Mouse (Mus musculus): ENCODE measurements at regions not wholly inside any gene's neighbourhood (a gene's known extent, or its start where the extent isn't known, plus 50 kb on each side); places are given as distances from the start of the nearest gene placed in this dataset.
"Not testable (repeated sequence)": the region's sequence is repeated elsewhere in the genome, so short reads cannot be mapped to it uniquely, and the experiment has no call there.

- intact Hi-C loops (cut with DNase I) = no loop called here
- DNase-seq = no peak
Measured at GRCm38 (mm10) chr2:114723971-114724666, 69.4 kb upstream of the Dph6 start.

DNA sequence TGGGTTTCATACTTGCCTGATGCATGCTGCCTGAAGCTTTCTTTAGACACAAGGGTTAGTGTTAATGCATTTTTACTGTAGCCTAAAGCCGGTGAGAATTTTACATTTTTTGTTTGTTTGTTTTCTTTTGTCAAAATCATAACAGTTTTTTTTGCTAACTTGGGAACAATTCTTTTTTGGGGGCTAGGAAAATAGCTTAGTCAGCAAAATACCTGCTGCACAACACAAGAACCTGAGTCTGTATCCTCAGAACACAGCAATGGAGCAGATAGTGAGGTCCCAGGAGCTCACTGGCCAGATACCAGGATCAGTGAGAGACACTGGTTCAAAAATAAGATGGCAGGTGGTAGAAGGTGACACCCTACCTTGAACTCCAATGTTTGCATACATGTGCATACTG, 72.4 kb upstream of the Dph6 start:
- no peak for DNase-seq
- intact Hi-C loops (cut with DNase I) = no loop called here

DNA sequence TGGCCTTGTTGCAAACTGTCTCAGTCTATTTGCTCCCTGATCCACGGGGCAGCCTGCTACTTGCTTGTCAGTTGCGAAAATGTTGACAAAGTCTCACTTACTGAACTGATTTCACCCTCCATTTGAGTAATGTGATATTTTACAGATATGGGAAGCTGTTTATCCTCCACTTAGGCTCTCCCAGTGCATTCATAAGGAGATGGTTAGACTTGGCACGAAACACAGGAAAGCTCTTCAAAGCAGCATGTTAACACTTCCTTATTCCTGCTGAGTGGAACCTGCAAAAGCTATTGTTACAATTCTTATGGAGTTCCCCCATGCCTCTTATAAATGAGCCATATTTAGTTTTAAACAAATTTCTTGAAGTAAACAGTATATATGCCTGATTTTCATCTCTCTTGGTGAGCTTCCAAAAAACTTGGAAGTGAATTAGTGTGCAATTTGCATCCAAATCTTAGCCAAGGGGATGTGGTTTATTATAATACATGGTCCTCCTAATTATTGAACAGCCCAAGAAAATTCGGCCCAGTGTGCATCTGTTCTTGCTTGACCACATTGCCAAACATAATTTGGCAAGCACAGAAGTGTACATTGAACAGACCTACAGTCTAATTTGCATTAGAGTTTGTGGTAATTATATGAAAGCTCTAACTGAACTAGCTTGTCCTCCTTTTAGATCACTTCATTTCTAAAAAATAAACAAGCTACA, 80.3 kb upstream of the Dph6 start:
- no peak for DNase-seq
- intact Hi-C loops (cut with DNase I) = no loop called here

GRCm38 (mm10) chr2:114739421-114740212, 84.9 kb upstream of the Dph6 start:
- DNase-seq = no peak
- intact Hi-C loops (cut with DNase I) = no loop called here

DNA sequence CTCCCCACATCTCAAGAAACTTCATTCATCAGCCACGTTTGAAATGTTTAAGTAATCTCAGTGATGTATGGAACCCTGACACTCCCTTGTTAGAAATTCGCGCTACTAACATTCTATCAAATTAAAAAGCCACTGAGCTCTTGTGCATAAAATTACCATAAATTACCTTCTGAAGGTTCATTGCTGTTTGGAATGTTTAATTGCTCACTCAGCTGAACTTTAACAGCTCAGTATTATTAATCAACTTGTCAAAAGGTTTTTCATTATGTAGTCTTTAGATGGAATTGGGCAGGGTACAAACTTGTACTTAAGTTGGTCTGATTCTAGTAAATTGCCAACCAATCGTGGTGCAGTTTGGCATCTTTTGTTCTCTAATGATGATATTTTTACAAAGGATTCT, 108.5 kb upstream of the Dph6 start:
- intact Hi-C loops (cut with DNase I) = no loop called here
- no peak for DNase-seq

GRCm38 (mm10) chr2:114773723-114774122, 119.0 kb upstream of the Dph6 start:
- intact Hi-C loops (cut with DNase I); DNase-seq: not testable (repeated sequence)

GRCm38 (mm10) chr2:114774278-114774677, 119.5 kb upstream of the Dph6 start:
- intact Hi-C loops (cut with DNase I) = no loop called here
- DNase-seq = no peak

DNA sequence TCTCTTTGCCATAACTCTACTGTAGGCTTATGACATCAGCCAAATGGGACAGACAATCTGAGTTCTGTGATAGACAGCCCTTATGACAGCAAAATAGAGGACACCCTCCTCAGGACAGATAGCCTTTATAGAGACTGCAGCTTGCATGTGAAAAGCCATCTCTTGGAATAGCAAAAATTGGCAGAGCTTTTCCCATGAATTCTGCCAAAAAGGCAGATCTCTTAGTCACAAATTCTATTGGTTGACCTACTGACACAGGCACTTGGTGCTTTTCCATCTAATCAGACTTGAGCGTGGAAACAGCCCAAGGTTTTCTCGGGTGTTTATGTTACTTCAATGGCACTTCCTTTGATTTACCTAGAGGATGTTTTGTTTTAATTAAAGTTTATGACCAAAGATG, 120.8 kb upstream of the Dph6 start:
- intact Hi-C loops (cut with DNase I) = no loop called here
- DNase-seq = no peak

- DNase-seq = no peak
- intact Hi-C loops (cut with DNase I) = no loop called here
Measured at GRCm38 (mm10) chr2:114776176-114776575, 121.4 kb upstream of the Dph6 start.

DNA sequence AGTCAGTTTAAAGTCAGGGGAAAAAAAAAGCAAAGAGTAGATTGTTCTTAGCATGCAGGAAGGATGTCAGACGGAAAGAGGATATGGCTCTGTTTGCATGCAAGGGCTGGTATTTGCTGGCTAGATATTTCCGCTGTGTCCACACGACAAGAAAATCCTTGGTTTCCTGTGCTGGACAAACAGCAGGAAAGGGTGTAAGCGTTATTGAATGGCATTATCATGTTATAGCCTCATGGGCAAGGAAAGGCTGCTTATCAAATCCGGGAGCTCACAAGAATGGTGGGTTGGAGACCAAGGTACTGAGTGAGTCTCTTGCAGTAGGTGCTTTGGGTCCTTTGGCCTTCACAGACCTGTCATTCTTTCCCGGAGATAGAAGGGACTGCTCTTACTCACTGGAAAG, 127.7 kb upstream of the Dph6 start:
- DNase-seq = no peak
- intact Hi-C loops (cut with DNase I) = no loop called here

DNA sequence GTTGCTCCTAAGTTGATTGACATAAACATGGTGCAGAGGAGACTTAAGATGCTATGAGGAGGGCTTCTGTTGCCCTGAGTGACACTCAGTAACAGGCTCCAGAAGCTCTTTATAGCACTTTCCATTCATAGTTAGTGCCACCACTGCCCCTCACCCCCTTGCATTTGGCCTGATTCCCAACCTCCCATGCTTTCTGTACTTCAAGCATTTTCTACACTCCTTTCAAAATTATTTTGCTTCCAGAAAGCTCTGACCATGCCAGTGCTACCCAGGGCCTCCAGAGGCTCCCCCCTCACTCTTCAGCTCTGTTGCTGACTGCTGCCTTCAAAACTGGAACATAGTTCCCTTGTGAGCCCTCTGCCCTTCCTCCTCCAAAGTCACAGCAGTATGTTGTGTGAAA, 129.4 kb upstream of the Dph6 start:
- intact Hi-C loops (cut with DNase I) = no loop called here
- DNase-seq = no peak

DNA sequence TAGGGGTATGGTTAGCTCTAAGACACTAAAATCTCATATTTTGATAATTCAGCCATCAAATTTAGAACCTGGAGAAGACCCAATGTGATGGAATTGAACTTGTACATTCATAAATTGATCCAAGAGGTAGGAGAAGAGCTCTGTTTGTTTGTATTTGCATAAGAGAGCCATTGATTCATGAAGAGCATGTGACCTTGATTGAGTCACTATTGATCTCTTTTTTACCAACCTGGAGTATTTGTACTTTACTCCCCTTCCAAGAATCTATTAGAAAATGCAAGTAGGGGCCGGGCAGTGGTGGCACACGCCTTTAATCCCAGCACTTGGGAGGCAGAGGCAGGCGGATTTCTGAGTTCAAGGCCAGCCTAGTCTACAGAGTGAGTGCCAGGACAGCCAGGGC, 133.5 kb upstream of the Dph6 start:
- DNase-seq = no peak
- intact Hi-C loops (cut with DNase I) = no loop called here

- intact Hi-C loops (cut with DNase I) = no loop called here
- DNase-seq = no peak
Measured at GRCm38 (mm10) chr2:114796630-114797290, 142.0 kb upstream of the Dph6 start.

GRCm38 (mm10) chr2:114797291-114797650, 142.5 kb upstream of the Dph6 start:
- no peak for DNase-seq
- intact Hi-C loops (cut with DNase I) = no loop called here

DNA sequence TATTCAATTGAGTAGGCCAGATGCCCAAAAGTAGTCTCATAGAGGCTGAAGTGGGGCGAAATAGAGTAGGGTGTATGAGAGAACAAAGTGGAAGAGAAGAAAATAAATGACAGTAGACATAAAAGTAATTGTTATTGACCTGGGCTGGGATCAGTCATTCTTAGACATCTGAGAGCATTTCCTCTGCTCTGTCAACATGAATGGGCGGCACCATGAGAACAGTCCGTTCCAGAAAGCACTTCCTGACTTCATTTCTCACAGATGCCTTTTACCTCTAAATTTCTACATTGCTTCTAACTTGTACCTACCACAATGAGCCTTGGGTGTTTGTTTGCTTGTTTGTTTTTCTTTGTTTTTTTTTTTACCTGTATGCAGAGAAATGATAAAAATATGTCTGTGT, 148.5 kb upstream of the Dph6 start:
- DNase-seq = no peak
- intact Hi-C loops (cut with DNase I) = no loop called here

GRCm38 (mm10) chr2:114803928-114804327, 149.2 kb upstream of the Dph6 start:
- intact Hi-C loops (cut with DNase I) = no loop called here
- no peak for DNase-seq

DNA sequence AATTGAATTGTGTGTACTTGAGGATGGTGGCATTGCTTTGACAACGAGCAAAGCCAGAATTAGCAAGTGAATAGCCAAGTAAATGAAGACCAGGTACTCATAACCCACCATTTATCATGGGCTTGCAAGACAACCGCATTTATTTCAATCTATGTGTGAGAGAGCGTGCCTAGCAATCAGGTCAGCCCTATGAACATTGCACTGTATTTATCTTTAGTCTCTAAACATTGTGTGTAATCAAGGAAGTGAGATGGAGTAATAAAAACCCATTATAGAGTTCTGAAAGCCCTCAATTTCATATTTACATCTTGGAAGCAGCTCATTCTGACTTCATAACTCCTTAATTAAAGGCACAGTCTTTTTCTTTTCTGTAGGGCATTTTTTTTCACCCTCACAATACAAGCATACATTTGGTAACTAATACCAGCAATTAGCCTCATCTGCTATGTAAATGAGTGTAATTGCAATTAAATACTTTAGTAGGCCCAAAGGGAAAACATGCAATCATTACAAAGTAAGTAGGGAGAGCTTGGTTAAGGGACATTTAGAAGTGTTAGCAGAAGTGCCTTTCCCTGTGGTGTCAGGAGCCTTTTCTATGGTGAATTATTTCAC, 150.8 kb upstream of the Dph6 start:
- intact Hi-C loops (cut with DNase I) = no loop called here
- no peak for DNase-seq

DNA sequence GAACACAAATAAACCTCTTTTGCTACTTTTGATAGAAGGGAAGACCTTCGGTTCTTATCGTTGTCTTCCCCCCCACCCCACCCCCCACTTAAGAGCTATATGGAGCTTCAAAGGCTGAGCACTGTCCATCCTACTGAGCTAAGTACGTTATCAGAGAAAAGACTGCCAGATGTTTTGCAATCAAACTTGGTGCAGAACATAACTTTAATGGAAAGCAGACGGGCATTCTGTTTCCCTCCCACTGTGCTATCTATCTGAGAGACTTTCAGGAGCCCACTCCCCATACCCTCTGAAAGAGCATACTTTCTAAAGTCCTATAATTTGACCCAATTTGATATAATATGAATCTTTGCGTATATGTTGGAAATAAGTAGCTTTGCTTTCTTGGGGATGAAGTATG, 153.3 kb upstream of the Dph6 start:
- intact Hi-C loops (cut with DNase I) = no loop called here
- no peak for DNase-seq

GRCm38 (mm10) chr2:114812141-114812902, 157.6 kb upstream of the Dph6 start:
- intact Hi-C loops (cut with DNase I) = no loop called here

DNA sequence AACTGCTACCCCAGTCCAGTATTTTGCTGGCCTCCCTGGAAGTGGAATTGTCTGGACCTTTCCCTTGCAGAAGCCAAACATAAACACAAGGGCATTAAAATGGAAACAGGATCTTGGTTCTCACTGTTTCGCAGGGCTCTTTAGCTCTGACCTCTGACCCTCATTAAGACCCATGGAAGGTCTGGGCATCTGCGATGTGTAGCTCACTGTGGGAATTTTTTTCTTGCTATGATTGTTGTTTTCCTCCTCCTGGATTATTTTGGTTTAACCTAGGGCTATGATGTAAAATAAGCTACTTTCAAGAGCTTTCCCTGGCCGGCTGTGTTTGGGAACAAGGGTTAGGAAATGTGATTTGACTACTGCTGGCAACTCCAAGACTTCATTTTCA, 158.1 kb upstream of the Dph6 start:
- no peak for DNase-seq
- intact Hi-C loops (cut with DNase I) = no loop called here

More at GRCm38 (mm10) chr2:114812141-114812902, 157.6 kb upstream of the Dph6 start:
- DNase-seq = no peak
